Mouse (Mus musculus) heart, embryonic 16.5 days (tissue): ENCODE results near the gene Trf. TPM values are rescaled to one million over a fixed set of nuclear protein-coding genes. Genes with fewer than 3 reads are reported as not detected.

ENCODE experiments used
- ATAC-seq: fragments of 200-750 bp; cut with Nextera tagmentation; replicated peaks from 2 replicates; pipeline ENCODE4 v1.8.0; 2017; ENCODE audit warnings: moderate number of reproducible peaks; ENCODE audit not compliant: insufficient read depth, low FRiP score; ENCODE audit errors: extremely low read depth
- H3K27ac ChIP-seq: fragments of 300-500 bp; sonication (generic); 2 replicates; pipeline ENCODE4 v1.5.1; 2014; ENCODE audit warnings: mild to moderate bottlenecking, low read length, control low read depth, moderate library complexity
- H3K27me3 ChIP-seq: fragments of 300-500 bp; sonication (generic); 2 replicates; pipeline ENCODE4 v1.6.1; 2014; ENCODE audit warnings: low read length, mixed read lengths; ENCODE audit not compliant: control insufficient read depth, insufficient read depth
- H3K36me3 ChIP-seq: fragments of 300-500 bp; sonication (generic); 2 replicates; pipeline ENCODE4 v1.6.1; 2014; ENCODE audit not compliant: control insufficient read depth, insufficient read depth
- H3K4me1 ChIP-seq: fragments of 300-500 bp; sonication (generic); 2 replicates; pipeline ENCODE4 v1.6.1; 2014; ENCODE audit warnings: low read length, mixed read lengths; ENCODE audit not compliant: control insufficient read depth, insufficient read depth
- H3K4me2 ChIP-seq: fragments of 300-500 bp; sonication (generic); 2 replicates; pipeline ENCODE4 v1.6.1; 2014; ENCODE audit warnings: low read depth, mild to moderate bottlenecking, control low read depth, low read length
- H3K4me3 ChIP-seq: fragments of 300-500 bp; sonication (generic); 2 replicates; pipeline ENCODE4 v1.5.1; 2014; ENCODE audit warnings: mild to moderate bottlenecking, control low read depth, low read length
- H3K9ac ChIP-seq: fragments of 300-500 bp; sonication (generic); 2 replicates; pipeline ENCODE4 v1.6.1; 2014; ENCODE audit warnings: low read length, control low read depth
- H3K9me3 ChIP-seq: fragments of 300-500 bp; sonication (generic); replicated peaks from 2 replicates; pipeline ENCODE4 v1.6.1; 2016; ENCODE audit warnings: low read length; ENCODE audit not compliant: control insufficient read depth
- WGBS: fragments of 180-500 bp; shearing (Covaris S2); extraction: QIAGEN DNeasy Blood & Tissue Kit; methylation state at CpG from one replicate; pipeline ENCODE4 v1.1.7; 2014; 5-methylcytosine and 5-hydroxymethylcytosine counted together
- polyA plus RNA-seq: library from polyadenylated mRNA; unstranded; fragments of >200 nt; fragmentation: Nextera tagmentation; extraction: Ambion mirVana; gene quantifications from 2 replicates; pipeline ENCODE4 v1.2.1, GENCODE M21; 2015

Trf gene
- polyA plus RNA-seq, 1 experiment from 2014 or later = 52.4 TPM

GRCm38 (mm10) chr9:103243640-103244039 is 13.4 kb upstream of the Trf start:
- Histone ChIP-seq H3K27me3 (no peaks in the 10 kb centered on the region), H3K9me3 (no peaks in the 10 kb centered on the region), H3K27ac (no peak overlapping the region), H3K36me3 (no peaks in the 10 kb centered on the region), H3K4me3 (no peak overlapping the region), H3K4me2 (no peak overlapping the region), H3K9ac (no peak overlapping the region), H3K4me1 (no peaks in the 10 kb centered on the region)
- WGBS = 85% methylated on average over 4 of the region's 4 CpGs
- no peak for ATAC-seq

DNA sequence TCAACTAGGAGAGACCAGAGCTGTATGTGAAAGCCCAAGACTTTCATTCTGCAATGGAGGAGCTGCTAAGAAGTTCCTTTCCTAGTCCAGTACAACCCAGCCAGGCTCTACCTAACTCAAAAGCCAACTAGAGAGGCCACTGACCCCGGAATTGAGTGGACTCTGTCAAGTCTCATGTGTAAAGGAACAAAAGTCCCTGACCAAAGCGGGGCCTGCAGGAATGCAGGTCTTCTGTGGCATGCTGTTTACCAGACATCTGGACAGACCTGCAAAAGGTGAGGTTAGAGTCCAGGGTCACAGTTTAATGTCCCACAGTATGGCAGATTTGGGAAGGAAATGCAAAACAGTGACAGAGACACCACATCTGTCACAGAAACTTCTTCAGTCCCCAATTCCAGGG is 11.0 kb upstream of the Trf start:
- no peak for ATAC-seq
- WGBS = 68% methylated on average over 2 of the region's 2 CpGs
- H3K36me3 ChIP-seq = no peaks in the 10 kb centered on the region
- no peaks in the 10 kb centered on the region for H3K27me3 ChIP-seq
- H3K9me3 ChIP-seq = no peaks in the 10 kb centered on the region
- H3K27ac ChIP-seq = no peak overlapping the region
- H3K4me1 ChIP-seq = no peaks in the 10 kb centered on the region
- H3K9ac ChIP-seq = no peak overlapping the region
- H3K4me3 ChIP-seq = no peak overlapping the region
- no peak overlapping the region for H3K4me2 ChIP-seq

GRCm38 (mm10) chr9:103239471-103239870 is 9.2 kb upstream of the Trf start:
- Histone ChIP-seq H3K4me2 (no peak overlapping the region), H3K27me3 (no peaks in the 10 kb centered on the region), H3K9me3 (no peaks in the 10 kb centered on the region), H3K36me3 (no peaks in the 10 kb centered on the region), H3K27ac (no peak overlapping the region), H3K4me1 (no peaks in the 10 kb centered on the region), H3K4me3 (no peak overlapping the region), H3K9ac (no peak overlapping the region)
- ATAC-seq = no peak
- 87% methylated on average over 6 of the region's 6 CpGs for whole genome bisulfite sequencing

DNA sequence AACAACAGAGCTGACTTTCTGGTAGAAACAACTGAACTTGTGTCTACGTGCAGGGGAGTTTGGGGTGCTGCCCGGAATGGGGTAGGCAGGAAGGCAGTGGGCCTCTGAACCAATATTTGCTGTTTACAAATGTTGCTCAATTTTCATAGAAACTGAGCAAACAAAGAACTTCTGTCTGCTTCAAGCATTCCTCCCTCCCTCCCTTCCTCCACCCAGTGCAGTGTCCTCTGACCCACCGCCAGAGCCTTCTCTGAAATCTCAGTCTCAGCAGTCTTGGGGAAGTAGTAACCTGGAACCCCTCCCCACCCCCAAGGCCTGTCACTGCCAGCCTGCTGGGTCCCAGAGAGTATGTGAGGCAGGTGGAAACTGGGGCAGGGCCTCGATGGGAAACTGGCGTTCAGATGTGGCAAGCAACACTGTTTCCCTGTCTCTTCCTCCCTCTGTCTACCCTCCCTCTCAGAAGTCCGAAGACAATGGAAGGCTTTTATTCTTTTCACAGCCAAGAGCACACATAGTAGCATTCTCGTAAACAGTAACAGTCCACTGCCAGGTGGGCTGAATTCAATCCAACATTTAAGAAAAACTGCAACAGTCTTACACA is 4.4 kb upstream of the Trf start:
- Histone ChIP-seq H3K27ac (no peak overlapping the region), H3K27me3 (no peaks in the 10 kb centered on the region), H3K9ac (no peak overlapping the region), H3K4me2 (no peak overlapping the region), H3K4me1 (peaks cover 6% of the 10 kb centered on the region), H3K36me3 (no peaks in the 10 kb centered on the region), H3K4me3 (no peak overlapping the region), H3K9me3 (no peaks in the 10 kb centered on the region)
- WGBS = 63% methylated on average over 7 of the region's 7 CpGs
- no peak for ATAC-seq

- Histone ChIP-seq H3K9ac (no peak overlapping the region), H3K4me1 (peaks cover 6% of the 10 kb centered on the region), H3K27ac (no peak overlapping the region), H3K27me3 (no peaks in the 10 kb centered on the region), H3K9me3 (no peaks in the 10 kb centered on the region), H3K4me3 (no peak overlapping the region), H3K36me3 (no peaks in the 10 kb centered on the region), H3K4me2 (no peak overlapping the region)
- 55% methylated on average over 7 of the region's 7 CpGs for WGBS
- ATAC-seq = no peak
These were observed 3.8 kb upstream of the Trf start for GRCm38 (mm10) chr9:103234059-103234458.

- Histone ChIP-seq H3K4me2 (no peak overlapping the region), H3K27ac (no peak overlapping the region), H3K9me3 (no peaks in the 10 kb centered on the region), H3K9ac (no peak overlapping the region), H3K4me1 (peaks cover 6% of the 10 kb centered on the region), H3K27me3 (no peaks in the 10 kb centered on the region), H3K4me3 (no peak overlapping the region), H3K36me3 (no peaks in the 10 kb centered on the region)
- 49% methylated on average over 7 of the region's 7 CpGs for WGBS
- ATAC-seq = no peak
These were observed 2.8 kb upstream of the Trf start for GRCm38 (mm10) chr9:103233006-103233395.

GRCm38 (mm10) chr9:103232232-103233005 is 2.2 kb upstream of the Trf start:
- Histone ChIP-seq H3K27me3 (no peaks in the 10 kb centered on the region), H3K9ac (no peak overlapping the region), H3K4me3 (no peak overlapping the region), H3K4me2 (no peak overlapping the region), H3K27ac (no peak overlapping the region), H3K4me1 (peaks cover 6% of the 10 kb centered on the region), H3K36me3 (no peaks in the 10 kb centered on the region), H3K9me3 (no peaks in the 10 kb centered on the region)
- 88% methylated on average over 7 of the region's 7 CpGs for WGBS
- no peak for ATAC-seq

GRCm38 (mm10) chr9:103229037-103229867 is 992 bp downstream of the Trf start:
- no peak overlapping the region for H3K4me3 ChIP-seq

More at GRCm38 (mm10) chr9:103229037-103229867, 992 bp downstream of the Trf start:
- Histone ChIP-seq H3K9ac (no peak overlapping the region), H3K27me3 (no peaks in the 10 kb centered on the region), H3K4me1 (peaks cover 6% of the 10 kb centered on the region), H3K36me3 (no peaks in the 10 kb centered on the region), H3K9me3 (no peaks in the 10 kb centered on the region), H3K4me2 (no peak overlapping the region), H3K27ac (no peak overlapping the region; the same call in 1 of the 2 replicates)
- ATAC-seq = no peak
- WGBS = 83% methylated on average over 15 of the region's 15 CpGs
